Mouse (Mus musculus): ENCODE data around the gene Mthfd2.

DNA sequence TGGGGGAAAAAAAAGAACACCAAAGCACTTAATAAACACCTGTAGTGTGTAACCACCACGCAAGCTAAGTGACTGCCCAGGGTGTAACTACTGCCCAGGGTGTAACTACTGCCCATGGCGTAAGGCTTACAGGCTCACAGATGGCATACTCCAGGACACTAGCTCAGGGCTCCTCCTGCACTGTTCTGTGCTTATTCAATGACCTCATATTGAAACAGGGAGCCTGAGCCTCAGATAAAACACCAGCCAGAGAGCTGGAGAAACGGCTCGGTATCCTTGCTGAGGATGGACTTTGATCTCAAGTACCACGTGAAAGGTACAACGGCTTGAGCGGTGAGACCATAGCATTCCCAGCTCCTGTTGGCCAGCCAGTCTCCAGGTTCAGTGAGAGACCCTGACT, 13.7 kb downstream of the Mthfd2 start:
- TF ChIP-seq POLR2A (IDR thresholded peaks at IDR 0.05; ENCODE audit: insufficient read depth, low read length) (no peak), CTCF (IDR thresholded peaks at IDR 0.05; ENCODE audit: low read depth, low read length) (no peak)

Measured in ES-Bruce4 (cell line).